Mouse (Mus musculus) stomach, postnatal 0 days (tissue): ENCODE results near the gene Rps6ka1.

ENCODE experiments used
- CTCF ChIP-seq: IDR thresholded peaks from 2 replicates; pipeline ENCODE4 v1.5.1; 2016; ENCODE audit warnings: antibody characterized with exemption, low read depth, mild to moderate bottlenecking, moderate library complexity
- EP300 ChIP-seq: optimal IDR thresholded peaks from 2 replicates; pipeline ENCODE3; 2016; ENCODE audit warnings: antibody characterized with exemption

DNA sequence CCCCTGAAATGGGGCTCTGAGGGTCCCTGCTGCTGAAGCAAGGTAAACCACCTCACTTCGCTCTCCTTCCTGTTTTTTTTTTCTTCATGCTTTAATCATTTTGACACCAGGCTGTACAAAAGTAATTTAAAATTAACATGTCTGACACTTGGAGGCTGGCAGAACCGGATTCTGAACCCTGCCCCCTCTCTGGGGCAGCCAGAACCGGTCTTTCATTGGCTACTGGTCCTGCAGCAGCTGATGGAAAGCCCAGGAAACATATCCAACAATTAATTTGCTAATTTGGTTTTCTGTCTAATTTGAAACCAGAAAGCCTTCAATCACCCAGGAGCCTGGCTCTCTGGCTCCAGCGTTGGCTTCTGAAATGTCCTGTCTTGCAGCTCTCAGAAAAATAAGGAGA, 67.4 kb downstream of the Rps6ka1 start:
- TF ChIP-seq EP300 (no peak), CTCF (no peak)
